Mouse (Mus musculus) T-helper 1 cell (primary cell): Measurements from ENCODE around the gene Bhmt.
"Not testable (repeated sequence)": the region's sequence is repeated elsewhere in the genome, so short reads cannot be mapped to it uniquely, and the experiment has no call there.

Source experiments
- in situ Hi-C: fragments of 300-600 bp; cut with MboI, MseI; formaldehyde crosslinking; loops from one replicate; pipeline ENCODE4 v1.15.1; 2025; ENCODE audit warnings: high pct_unique_total_duplicates

Gene Bhmt

DNA sequence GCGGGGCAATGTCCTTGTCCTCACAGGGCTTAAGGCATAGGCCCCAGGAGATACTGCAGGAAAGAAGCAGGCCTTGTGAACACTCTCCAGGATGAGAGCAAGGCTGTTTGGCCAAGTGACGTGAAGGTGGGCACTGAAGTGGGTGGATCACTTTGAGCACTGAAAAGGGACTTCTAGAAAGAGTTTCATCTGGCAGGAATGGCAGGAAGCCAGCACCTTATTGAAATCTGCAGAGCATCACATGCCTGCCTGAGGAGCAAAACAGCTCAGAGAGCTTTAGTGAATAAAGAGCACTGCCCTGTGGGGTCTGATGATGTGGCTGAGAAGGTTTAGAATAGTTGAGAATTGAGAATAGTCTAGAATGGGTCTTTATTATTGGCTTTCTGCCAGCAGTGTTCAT, 29.3 kb downstream of the Bhmt start:
- in situ Hi-C loops: no loop called here

DNA sequence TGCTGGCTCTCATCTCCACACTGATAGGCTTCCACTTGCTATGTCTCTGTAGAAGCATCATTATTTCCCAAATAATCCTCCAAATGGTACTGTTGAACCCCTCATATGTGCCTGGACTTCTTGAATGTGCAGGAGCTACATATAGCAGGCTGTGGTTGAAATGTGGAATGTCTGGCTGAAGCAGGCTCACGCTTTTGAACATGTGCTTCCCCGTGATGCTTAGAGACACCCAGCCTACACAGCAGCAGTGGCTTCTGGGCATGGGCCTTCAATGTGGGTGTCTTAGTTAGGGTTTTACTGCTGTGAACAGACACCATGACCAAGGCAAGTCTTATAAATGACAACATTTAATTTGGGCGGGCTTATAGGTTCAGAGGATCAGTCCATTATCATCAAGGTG, 30.1 kb downstream of the Bhmt start:
- in situ Hi-C loops: no loop called here

DNA sequence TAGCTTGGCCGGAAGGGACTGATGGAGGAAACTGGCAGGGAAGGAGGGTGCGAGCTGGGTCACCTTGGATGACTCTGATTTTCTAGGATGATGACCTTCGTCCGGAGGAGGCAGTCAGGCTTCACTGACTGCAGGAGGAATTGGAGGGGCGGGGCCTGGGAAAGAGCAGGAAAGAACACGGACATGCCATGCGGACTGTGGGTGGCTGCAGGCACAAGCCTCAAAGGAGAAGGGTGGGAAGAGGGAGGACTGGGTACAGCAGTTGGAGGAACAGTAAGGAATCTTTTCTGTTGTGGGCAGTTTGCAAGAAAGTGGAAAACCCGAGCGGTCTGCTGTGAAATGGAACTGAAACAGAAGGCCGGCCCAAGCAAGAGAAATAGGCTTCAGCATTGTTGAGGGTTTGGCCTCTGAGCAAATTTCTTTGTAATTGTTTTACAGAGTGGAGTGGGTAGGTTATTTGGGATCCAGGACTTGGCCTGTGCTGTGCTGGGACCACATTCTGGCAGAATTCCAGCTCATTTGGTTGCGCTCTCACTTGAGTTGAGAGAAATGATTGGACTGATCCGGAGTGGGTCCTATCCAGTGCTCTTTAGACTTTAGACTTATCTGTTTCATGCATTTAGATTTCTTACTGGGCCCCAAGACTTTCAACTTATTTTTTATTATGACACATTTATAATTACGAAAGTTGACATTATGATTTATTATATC, 30.7 kb downstream of the Bhmt start:
- in situ Hi-C loops: no loop called here

DNA sequence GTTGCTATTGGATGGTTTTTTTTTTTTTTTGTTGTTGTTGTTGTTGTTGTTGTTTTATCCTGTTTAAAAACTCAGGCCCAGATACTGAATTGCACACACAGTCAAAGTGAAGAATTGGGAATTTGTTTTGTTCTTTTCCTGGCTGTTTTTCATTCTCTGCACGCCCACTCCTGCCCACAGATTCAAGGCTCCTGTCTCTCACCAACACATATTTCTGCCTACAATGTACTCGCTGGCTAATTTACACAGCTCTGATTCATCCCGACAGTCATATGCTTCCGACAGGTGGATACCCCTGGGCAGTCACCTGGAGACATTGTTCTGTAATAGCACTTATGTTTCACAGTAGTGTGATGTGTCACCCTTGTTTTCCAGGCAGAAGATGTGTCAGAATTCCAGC, 33.1 kb downstream of the Bhmt start:
- in situ Hi-C loops: no loop called here

DNA sequence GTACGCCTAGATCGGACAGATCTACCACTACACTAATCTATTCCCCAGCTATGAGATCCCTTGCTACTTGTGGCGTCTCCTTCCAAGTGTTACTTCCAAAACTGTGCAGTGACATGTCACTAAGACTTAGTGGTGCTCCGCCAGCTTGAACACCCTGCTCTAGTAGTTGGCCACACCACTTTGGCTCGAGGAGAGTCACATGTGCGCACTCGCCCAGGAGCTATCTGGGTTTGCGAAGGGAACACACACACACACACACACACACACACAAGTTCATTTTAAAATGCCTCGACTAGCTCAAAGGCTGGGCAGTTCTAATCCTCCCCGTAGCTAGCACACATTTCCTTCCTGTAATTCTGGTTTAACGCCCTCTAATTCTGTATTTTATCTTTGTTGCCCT, 36.2 kb downstream of the Bhmt start:
- in situ Hi-C loops: no loop called here

DNA sequence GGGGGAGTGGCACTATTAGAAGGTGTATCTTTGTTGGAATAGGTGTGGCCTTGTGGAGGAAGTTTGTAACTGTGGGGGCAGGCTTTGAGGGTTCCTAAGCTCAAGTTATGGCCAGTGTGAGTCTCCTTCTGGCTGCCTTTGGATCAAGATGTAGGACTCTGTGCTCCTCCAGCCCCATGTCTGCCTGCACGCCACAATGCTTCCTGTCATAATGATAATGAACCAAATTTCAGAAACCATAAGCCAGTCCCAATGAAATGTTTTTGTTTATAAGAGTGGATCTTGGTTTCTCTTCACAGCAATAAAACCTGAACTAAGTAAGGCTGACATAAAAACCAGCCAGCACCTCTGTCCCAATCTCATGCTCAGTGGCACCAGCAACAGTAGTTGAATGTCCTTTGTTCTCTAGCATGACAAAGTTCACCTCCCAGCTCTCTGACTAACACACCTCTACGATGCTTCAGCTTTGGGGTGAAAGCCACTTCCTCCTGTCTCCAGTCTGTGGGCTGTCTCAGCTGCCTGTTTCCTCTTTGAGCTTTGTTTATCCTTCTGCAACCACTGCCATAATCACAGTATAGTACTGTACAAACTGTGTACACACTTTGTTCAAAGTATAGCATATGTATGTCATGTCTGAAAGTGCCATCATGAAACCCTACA, 44.6 kb downstream of the Bhmt start:
- in situ Hi-C loops: no loop called here

DNA sequence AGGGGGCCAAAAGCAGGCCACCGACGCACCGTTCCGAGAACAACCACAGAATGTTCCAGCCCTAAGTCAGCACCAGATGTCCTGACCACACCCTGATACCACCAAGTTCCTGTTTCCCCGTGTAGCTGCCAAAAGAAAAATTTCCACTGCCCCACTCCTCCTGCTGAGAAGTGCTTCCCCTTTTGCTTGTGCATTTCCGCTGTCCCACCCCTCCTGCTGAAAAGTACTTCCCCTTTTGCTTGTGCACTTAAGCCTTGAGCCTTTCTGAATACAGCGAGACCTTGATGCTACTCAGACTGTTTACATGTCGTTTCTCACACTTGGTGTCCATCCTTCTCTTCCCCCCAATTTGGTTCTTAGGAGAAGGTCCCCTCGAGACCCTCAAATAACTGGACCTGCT, 55.2 kb downstream of the Bhmt start:
- in situ Hi-C loops: not testable (repeated sequence)

DNA sequence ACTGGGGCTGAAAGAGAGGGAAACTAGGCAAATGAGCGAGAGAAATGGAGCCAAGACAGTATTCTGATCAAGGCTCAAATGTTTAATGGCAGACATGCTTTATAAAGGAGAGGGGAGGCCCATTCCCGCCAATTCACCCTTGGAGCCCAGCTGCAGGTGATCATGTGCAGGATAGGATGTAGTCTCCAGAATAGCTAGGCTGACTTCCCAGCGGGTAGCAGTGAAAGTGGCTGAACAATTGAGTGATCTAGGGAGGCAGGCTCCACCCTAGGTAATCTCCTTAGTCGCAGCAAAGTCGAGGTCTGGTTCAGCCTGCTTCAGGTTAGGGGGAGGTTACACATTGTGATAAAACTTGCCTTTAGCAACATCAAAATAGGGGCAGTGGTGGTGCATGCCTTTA, 57.3 kb downstream of the Bhmt start:
- in situ Hi-C loops: no loop called here

DNA sequence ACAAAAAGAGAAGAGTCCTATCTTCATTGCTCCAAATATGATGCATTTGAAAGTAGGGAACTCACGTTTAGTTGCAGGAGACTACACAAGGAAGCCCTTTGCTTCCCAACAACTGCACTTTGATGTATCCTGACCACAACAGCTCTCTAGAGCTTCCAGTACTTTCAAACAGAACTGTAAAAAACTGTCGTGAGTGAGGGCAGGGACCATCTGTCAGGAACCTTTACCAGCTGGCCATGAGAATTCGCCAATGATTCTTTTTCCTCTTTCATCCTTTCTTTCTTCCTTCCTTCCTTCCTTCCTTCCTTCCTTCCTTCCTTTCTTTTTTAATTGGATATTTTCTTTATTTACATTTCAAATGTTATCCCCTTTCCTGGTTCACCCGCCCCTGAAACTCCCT, 68.1 kb downstream of the Bhmt start:
- in situ Hi-C loops: no loop called here
